Mouse (Mus musculus) lung, embryonic 15.5 days (tissue): Measurements from ENCODE around the gene Rab3c. TPM values are rescaled to one million over a fixed set of nuclear protein-coding genes. Genes with fewer than 3 reads are reported as not detected.

ENCODE experiments used
- ATAC-seq: fragments of 200-750 bp; cut with Nextera tagmentation; 2 replicates; pipeline ENCODE4 v1.8.0; 2017; ENCODE audit warnings: moderate number of reproducible peaks, borderline replicate concordance; ENCODE audit not compliant: low FRiP score, low TSS enrichment; ENCODE audit errors: extremely low read depth
- H3K27ac ChIP-seq: fragments of 300-500 bp; sonication (generic); 2 replicates; pipeline ENCODE4 v1.5.1; 2015; ENCODE audit warnings: moderate library complexity, mild to moderate bottlenecking, inconsistent platforms
- H3K27me3 ChIP-seq: fragments of 300-500 bp; sonication (generic); 2 replicates; pipeline ENCODE4 v1.6.1; 2015; ENCODE audit warnings: inconsistent platforms
- H3K36me3 ChIP-seq: fragments of 300-500 bp; sonication (generic); 2 replicates; pipeline ENCODE4 v1.6.1; 2015; ENCODE audit warnings: inconsistent platforms
- H3K4me1 ChIP-seq: fragments of 300-500 bp; sonication (generic); 2 replicates; pipeline ENCODE4 v1.6.1; 2015; ENCODE audit warnings: inconsistent platforms
- H3K4me2 ChIP-seq: fragments of 300-500 bp; sonication (generic); 2 replicates; pipeline ENCODE4 v1.6.1; 2015; ENCODE audit warnings: inconsistent platforms, mild to moderate bottlenecking, moderate library complexity
- H3K4me3 ChIP-seq: fragments of 300-500 bp; sonication (generic); 2 replicates; pipeline ENCODE4 v1.5.1; 2015; ENCODE audit warnings: mild to moderate bottlenecking, inconsistent platforms
- H3K9ac ChIP-seq: fragments of 300-500 bp; sonication (generic); 2 replicates; pipeline ENCODE4 v1.6.1; 2015; ENCODE audit warnings: inconsistent platforms
- H3K9me3 ChIP-seq: fragments of 300-500 bp; sonication (generic); 2 replicates; pipeline ENCODE4 v1.6.1; 2016; ENCODE audit warnings: inconsistent platforms
- whole genome bisulfite sequencing: fragments of 180-500 bp; shearing (Covaris S2); methylation state at CpG from one replicate; pipeline ENCODE4 v1.1.7; 2015; 5-methylcytosine and 5-hydroxymethylcytosine counted together
- polyA plus RNA-seq: library from polyadenylated mRNA; unstranded; fragments of >200 nt; fragmentation: Nextera tagmentation; extraction: Ambion mirVana; gene quantifications from 2 replicates; pipeline ENCODE4 v1.2.1, GENCODE M21; 2015

Rab3c gene
- polyA plus RNA-seq, 1 experiment from 2014 or later: 2.5 TPM

DNA sequence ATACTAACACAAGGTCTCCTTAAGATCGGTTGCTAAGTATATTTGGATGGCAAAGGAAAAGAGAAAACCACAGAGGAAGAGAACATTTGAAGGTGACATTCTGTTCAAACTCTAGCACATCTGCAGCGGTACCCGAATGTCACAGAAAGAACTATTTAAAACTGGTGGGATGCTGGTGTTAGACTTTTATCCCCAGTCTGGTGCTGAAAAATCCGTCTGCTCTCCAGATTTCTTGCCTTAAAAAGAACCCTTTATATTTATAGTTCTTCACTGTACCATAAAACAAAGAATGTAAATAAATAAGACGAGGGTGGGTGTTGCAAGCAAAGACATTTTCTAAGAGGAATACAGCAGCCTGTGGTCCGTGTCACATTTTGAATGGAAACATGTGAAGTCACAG is 105.1 kb downstream of the Rab3c start:
- no peak overlapping the region for H3K27ac ChIP-seq
- WGBS: 71% methylated on average over 6 of the region's 6 CpGs
- H3K4me1 ChIP-seq: no peaks in the 10 kb centered on the region
- H3K36me3 ChIP-seq: no peaks in the 10 kb centered on the region
- H3K4me2 ChIP-seq: no peak overlapping the region
- no peak overlapping the region for H3K4me3 ChIP-seq
- H3K27me3 ChIP-seq: no peaks in the 10 kb centered on the region
- no peak for ATAC-seq
- H3K9ac ChIP-seq: no peak overlapping the region
- no peaks in the 10 kb centered on the region for H3K9me3 ChIP-seq

DNA sequence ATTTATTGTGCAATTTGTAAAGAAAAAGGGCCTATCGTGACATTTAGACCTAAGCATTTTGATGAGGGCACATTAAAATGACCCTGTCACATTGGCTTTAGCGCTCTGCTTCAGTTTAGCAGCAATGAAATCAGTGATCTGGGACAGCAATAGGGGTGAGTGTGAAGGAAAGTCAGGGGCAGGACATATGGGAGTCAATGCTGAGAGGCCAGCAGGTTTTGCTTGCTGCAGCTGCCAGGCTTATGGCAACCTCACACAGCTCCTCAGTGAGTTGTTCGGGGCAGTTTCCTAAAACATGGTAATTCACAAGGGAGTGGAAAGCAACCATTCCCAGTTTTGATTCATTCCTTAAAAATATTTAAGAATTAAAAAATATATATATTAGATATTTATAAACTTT is 111.1 kb downstream of the Rab3c start:
- Histone ChIP-seq H3K4me1 (no peaks in the 10 kb centered on the region), H3K9ac (no peak overlapping the region), H3K9me3 (no peaks in the 10 kb centered on the region), H3K36me3 (no peaks in the 10 kb centered on the region), H3K27me3 (no peaks in the 10 kb centered on the region), H3K27ac (no peak overlapping the region), H3K4me2 (no peak overlapping the region), H3K4me3 (no peak overlapping the region)
- 79% methylated on average over 3 of the region's 3 CpGs for WGBS
- ATAC-seq: no peak

DNA sequence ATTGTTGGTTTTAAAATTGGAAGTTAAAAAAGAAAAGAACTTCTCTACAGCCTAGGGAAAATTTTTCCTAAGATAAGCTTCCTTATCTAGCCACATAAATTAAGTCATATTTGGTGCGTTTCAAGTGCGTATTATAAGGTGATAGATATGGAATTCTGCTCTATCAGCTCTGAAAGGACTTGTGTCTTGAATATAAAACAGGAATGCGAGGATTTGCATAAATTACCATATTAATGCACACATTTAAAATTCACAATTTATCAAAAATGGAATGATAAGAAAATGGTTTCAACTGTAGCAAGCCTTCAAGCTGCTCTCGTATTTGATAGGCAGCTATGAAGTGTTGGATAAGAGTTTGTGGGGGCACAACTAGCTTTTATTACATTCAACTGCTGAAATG is 111.6 kb downstream of the Rab3c start:
- ATAC-seq: no peak
- 60% methylated on average over 4 of the region's 4 CpGs for WGBS
- no peaks in the 10 kb centered on the region for H3K36me3 ChIP-seq

DNA sequence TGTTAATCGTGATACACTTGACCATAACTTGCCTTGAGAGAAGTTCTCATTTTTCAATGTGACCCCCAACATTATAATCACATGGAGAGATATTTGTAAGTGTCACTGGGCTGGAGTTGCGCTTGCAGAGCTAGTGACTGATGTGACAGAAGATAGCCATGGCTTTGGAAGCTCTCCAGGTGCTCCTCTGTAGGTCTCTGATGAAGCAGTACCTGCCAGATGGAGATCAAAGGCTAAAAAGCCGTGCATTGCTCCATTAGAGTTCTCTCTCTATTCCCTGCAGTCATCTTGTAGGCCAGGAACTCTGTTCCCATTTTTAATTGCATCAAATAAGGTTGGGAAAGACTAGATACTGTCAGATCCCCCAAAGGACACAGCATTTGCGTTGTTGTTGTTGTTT is 112.2 kb downstream of the Rab3c start:
- Histone ChIP-seq H3K4me1 (no peaks in the 10 kb centered on the region), H3K36me3 (no peaks in the 10 kb centered on the region), H3K9ac (no peak overlapping the region), H3K27ac (no peak overlapping the region), H3K9me3 (no peaks in the 10 kb centered on the region), H3K4me2 (no peak overlapping the region), H3K27me3 (no peaks in the 10 kb centered on the region), H3K4me3 (no peak overlapping the region)
- no peak for ATAC-seq
- 82% methylated on average over 4 of the region's 4 CpGs for WGBS

More for the DNA sequence above, 111.6 kb downstream of the Rab3c start:
- H3K4me1 ChIP-seq: no peaks in the 10 kb centered on the region
- H3K27ac ChIP-seq: no peak overlapping the region
- H3K27me3 ChIP-seq: no peaks in the 10 kb centered on the region
- H3K4me3 ChIP-seq: no peak overlapping the region
- no peak overlapping the region for H3K9ac ChIP-seq
- no peak overlapping the region for H3K4me2 ChIP-seq
- no peaks in the 10 kb centered on the region for H3K9me3 ChIP-seq

DNA sequence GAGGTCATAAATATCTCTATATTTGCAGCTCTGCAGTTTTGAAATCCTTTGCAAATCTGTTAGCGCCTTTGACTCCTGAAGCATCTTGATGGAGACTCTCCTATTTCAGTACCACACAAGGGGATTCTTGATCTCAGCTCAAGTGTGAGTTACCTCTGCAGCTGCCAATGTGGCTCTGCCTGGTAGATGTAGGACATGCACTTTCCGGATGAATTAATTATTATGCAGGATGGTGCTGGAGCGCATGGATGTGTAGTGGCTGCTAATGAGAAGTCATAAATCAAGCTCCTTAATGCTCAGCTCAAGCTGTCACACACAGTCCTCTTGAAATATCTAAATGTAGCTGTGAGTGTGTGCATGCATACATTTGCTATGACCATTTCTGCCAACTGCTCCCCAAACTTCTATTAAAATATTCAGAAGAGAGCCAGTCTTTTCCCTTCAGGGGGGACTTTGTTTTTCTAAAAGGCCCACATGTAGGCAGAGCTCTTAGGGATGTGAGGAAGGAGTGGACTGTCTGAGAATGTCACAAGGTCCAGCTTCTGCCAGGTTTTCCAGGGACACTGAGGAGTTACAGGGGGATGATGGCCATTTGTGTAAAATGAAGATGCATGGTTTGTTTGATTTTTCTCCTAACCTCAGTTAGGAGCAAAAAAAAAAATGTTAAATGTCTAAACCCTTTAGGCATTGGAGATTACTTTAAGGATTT is 114.0 kb downstream of the Rab3c start:
- no peaks in the 10 kb centered on the region for H3K36me3 ChIP-seq
- no peaks in the 10 kb centered on the region for H3K9me3 ChIP-seq
- H3K4me3 ChIP-seq: no peak overlapping the region
- no peak overlapping the region for H3K4me2 ChIP-seq
- H3K27ac ChIP-seq: no peak overlapping the region
- whole genome bisulfite sequencing: 73% methylated on average over 3 of the region's 3 CpGs
- no peak overlapping the region for H3K9ac ChIP-seq
- H3K27me3 ChIP-seq: no peaks in the 10 kb centered on the region
- no peaks in the 10 kb centered on the region for H3K4me1 ChIP-seq
- no peak for ATAC-seq

DNA sequence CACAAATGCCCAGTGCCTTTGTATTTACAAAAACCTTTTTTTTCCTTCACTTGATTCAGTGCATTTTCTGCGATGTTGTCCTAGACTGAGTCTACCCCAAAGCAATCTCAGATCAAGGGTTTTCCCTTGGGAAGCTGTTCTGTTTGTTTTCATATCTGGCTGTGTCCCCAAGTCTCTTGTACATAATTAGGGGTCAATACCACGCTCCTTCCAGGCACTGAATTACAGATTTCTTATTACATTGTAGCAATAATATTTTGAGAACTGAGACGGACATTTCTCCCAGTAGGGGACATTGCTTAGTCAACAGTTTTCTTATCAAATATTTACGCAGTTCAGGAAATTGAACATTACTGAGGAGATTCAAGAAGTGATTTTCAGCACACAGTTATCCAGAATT is 120.8 kb downstream of the Rab3c start:
- H3K27ac ChIP-seq: no peak overlapping the region
- no peaks in the 10 kb centered on the region for H3K4me1 ChIP-seq
- no peaks in the 10 kb centered on the region for H3K27me3 ChIP-seq
- H3K9me3 ChIP-seq: no peaks in the 10 kb centered on the region
- no peak for ATAC-seq
- no peak overlapping the region for H3K9ac ChIP-seq
- H3K4me3 ChIP-seq: no peak overlapping the region
- H3K36me3 ChIP-seq: no peaks in the 10 kb centered on the region
- no peak overlapping the region for H3K4me2 ChIP-seq
- WGBS: 36% methylated on average over 4 of the region's 4 CpGs

DNA sequence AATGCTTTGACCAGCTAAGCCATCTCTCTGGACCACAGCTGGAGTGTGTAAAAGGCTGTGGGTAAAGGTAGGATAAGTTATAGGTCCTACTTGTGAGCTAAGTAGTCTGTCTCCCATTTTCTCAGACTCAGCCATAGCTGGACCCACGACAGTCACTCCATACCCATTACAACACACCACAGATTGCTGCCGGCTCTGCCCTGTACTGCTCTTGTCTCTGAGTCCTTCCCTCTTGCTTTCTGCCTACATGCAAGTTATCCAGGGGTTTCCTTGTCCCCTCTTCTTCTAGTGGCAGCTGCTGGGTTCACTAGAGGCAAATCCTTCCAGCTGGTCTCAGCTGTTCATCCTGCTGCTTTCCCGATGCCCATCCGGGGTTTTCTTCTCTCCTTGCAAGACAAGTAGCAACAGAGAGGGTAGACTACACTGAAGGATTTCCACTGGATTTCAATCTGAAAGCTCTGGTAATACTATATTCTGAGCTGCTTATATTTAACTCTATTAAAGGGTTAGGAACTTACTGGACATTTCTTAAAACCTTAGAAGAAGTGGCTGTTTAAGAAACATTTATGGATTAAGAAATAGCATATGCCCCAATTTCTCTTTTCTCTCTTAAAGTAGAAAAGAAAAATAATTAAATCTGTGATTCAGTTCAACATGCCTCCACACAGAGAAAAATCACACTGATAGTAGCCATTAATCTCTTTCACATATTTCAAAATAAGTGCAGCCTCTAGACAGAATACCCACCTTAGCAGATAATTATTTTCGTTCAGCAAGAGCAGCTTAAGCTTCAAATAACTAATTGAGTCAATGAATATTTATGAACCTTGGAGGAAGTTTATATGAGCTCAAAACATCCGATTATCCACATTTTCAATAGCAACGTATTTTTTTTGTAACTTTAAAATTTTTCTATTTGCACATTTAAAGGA is 121.9 kb downstream of the Rab3c start:
- ATAC-seq: no peak; the same call in 1 of the 2 replicates
- 60% methylated on average over 7 of the region's 7 CpGs for WGBS

DNA sequence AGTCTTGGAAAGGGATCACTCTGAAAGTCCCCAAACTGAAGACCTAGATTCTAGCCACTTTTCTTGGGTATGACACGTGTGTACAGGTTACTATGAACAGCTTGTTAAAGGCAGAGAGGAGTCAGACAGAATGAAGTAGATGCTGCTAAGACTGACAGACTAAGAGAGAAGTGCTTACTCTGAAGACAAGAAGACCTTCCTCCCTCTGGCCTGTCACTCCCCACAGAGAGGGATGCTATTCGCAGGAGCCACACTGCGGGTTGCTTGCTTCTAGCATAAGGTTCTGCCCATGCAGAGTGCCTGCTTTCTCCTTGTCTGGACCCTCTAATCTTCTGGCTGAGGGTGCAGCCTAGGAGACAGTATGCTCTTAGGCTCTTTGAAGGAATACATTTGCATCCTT is 135.3 kb downstream of the Rab3c start:
- Histone ChIP-seq H3K9me3 (no peaks in the 10 kb centered on the region), H3K36me3 (no peaks in the 10 kb centered on the region), H3K27me3 (no peaks in the 10 kb centered on the region), H3K4me3 (no peak overlapping the region), H3K27ac (no peak overlapping the region), H3K4me2 (no peak overlapping the region), H3K9ac (no peak overlapping the region), H3K4me1 (peaks cover 5% of the 10 kb centered on the region; the same call in 1 of the 2 replicates)
- WGBS: 62% methylated on average over 3 of the region's 3 CpGs
- no peak for ATAC-seq

More for the DNA sequence above, 121.9 kb downstream of the Rab3c start:
- Histone ChIP-seq H3K27ac (no peak overlapping the region), H3K4me1 (no peaks in the 10 kb centered on the region), H3K4me2 (no peak overlapping the region), H3K9me3 (no peaks in the 10 kb centered on the region), H3K9ac (no peak overlapping the region), H3K36me3 (no peaks in the 10 kb centered on the region), H3K27me3 (no peaks in the 10 kb centered on the region), H3K4me3 (no peak overlapping the region)

DNA sequence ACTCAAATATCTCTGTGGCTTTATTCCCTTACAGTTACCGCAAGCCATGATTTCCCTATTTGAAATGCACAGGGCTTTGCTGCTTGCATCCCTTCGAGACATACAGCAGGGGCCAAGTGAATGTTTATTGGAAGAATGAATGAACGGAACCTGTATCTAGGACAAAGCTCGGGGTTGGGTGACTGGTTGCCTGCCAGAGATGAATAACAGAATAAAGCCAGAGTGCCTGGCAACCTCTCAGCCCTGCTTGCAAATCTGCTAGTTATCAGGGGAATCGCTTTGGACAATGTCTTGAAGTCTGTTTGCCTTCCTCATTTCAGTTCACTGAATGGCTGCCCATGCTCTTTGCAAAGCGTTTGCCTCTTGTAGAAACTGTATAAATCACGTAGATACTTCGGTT is 135.8 kb downstream of the Rab3c start:
- H3K4me3 ChIP-seq: no peak overlapping the region
- ATAC-seq: no peak
- no peaks in the 10 kb centered on the region for H3K27me3 ChIP-seq
- H3K4me2 ChIP-seq: no peak overlapping the region
- H3K9me3 ChIP-seq: no peaks in the 10 kb centered on the region
- H3K9ac ChIP-seq: no peak overlapping the region
- H3K27ac ChIP-seq: no peak overlapping the region
- WGBS: 36% methylated on average over 8 of the region's 8 CpGs
- H3K4me1 ChIP-seq: peaks cover 5% of the 10 kb centered on the region; the same call in 1 of the 2 replicates
- no peaks in the 10 kb centered on the region for H3K36me3 ChIP-seq

DNA sequence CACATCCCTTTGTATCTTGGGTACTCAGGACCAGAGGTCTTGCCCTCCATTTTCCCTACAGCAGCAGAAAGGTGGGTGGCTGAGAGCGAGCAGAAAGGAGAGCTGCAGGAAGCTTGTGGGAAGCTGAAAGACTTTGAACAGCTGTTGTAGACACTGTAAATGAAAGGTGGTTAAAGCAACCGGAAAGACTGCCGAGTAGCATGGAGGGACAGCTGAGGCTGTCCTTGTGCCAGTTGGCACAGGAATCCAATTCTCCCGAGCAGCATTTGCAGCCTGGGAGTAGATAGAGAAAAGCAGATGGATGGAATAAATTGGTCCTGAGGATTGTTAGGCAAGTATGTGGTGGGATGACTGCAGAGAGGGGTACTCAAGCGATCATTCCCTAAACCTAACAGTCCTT is 141.5 kb downstream of the Rab3c start:
- 50% methylated on average over 5 of the region's 5 CpGs for WGBS
- ATAC-seq: no peak
- no peak overlapping the region for H3K27ac ChIP-seq
- H3K27me3 ChIP-seq: no peaks in the 10 kb centered on the region
- no peaks in the 10 kb centered on the region for H3K9me3 ChIP-seq
- no peaks in the 10 kb centered on the region for H3K4me1 ChIP-seq
- H3K36me3 ChIP-seq: no peaks in the 10 kb centered on the region
- no peak overlapping the region for H3K4me2 ChIP-seq
- H3K4me3 ChIP-seq: no peak overlapping the region
- H3K9ac ChIP-seq: no peak overlapping the region

DNA sequence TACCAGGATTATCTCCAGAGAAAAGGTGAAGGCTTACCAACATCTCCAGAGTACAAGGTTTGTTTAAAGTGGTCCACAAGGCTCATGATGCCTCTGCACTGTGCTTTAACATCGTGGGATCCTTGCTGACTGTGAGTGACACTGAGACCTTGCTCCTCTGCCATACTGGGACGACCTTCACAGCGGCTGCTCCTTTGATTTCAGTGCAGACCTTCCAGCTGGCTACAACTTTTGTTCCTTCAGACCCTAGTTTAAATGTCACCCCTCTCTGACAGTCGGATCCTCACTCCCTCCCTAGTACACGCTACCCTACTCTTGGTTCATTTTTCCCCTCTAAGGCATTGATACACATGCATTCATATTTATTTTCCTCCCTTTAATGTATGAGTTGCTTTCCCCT is 142.2 kb downstream of the Rab3c start:
- Histone ChIP-seq H3K9ac (no peak overlapping the region), H3K4me1 (no peaks in the 10 kb centered on the region), H3K4me2 (no peak overlapping the region), H3K36me3 (no peaks in the 10 kb centered on the region), H3K4me3 (no peak overlapping the region), H3K9me3 (no peaks in the 10 kb centered on the region), H3K27me3 (no peaks in the 10 kb centered on the region), H3K27ac (no peak overlapping the region)
- WGBS: 46% methylated on average over 5 of the region's 5 CpGs
- ATAC-seq: no peak

DNA sequence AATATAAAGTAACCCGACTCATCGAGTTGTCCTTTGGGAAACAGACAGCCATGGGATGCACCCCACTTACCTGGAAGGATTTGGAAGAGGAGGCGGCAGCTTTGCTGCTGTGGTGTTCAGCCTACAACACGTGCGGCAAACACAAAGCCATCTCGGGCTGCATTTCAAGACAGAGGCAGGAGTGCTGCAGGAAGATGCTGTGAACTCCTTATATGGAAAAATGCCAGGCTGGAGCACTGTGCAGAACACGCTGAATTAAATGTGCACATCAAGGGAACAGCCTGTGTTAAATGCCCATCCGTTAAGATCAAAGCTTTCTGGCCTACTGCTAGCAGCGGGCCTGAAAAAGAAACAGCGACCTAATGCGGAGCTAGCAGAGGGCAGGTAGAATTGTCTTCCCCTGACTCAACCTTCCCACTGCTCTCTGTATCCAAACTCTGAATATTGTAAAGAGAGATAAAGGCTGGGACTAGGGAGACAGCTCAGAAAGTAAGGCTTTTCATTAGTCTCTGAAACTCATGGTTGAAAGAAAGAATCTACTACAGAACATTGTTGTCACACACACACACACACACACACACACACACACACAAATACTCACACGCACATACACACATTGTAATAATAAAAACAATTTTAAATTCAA is 153.1 kb downstream of the Rab3c start:
- no peak overlapping the region for H3K4me3 ChIP-seq
- H3K4me1 ChIP-seq: no peaks in the 10 kb centered on the region
- no peak overlapping the region for H3K27ac ChIP-seq
- no peak for ATAC-seq
- H3K9me3 ChIP-seq: no peaks in the 10 kb centered on the region
- H3K4me2 ChIP-seq: no peak overlapping the region
- H3K9ac ChIP-seq: no peak overlapping the region
- no peaks in the 10 kb centered on the region for H3K27me3 ChIP-seq
- 59% methylated on average over 12 of the region's 12 CpGs for WGBS
- H3K36me3 ChIP-seq: no peaks in the 10 kb centered on the region
